Comparison of ENCODE assay signal across 9 mouse cellular contexts in genomic region chr4:56612325-56612724, GRCm38 (mm10).
DNase-seq lines count a peak whose midpoint lies in the region.
"Had no signal": no experiment of that assay in that cellular context is flagged by ENCODE, and none has a peak within 500 bp of the region (broad histone marks: within the 10 kb centered on the region; RNA-seq: fewer than 3 reads in every experiment).

No protein-coding gene starts in this region.

- DNase-seq in gastrocnemius, adult 18-20 months (ENCODE audit: low spot score) = peak; percentile 37
- DNase-seq in gastrocnemius, postnatal 25 days = no peak
- peak; percentile 5 for DNase-seq in lung, postnatal 36 days
- no peak for DNase-seq in lung, adult 18-20 months
- DNase-seq in cerebellum, postnatal 14 days = peak; percentile 31 to 44
- peak; percentile 51 for DNase-seq in skeletal muscle tissue, adult 2 months (ENCODE audit: low read depth, low spot score)
- no peak for DNase-seq in right cerebral cortex, postnatal 14 days
- no peak for DNase-seq in thymus, postnatal 0 days (ENCODE audit: low spot score)
- DNase-seq: thymus, adult 2 months had no signal

Comparison
In these comparisons a context has a peak if more than half of its experiments do, and no peak if none do; other contexts are left out.
1. DNase-seq: peak in gastrocnemius, adult 18-20 months (single experiment), lung, postnatal 36 days (single experiment), cerebellum, postnatal 14 days (2 of 2) and skeletal muscle tissue, adult 2 months (single experiment); none in gastrocnemius, postnatal 25 days (single experiment), lung, adult 18-20 months (0 of 2), right cerebral cortex, postnatal 14 days (single experiment) and thymus, postnatal 0 days (single experiment).